Mouse (Mus musculus) effector memory CD4-positive, alpha-beta T cell, adult 7 months (primary cell): ENCODE data around the gene Olfr461. TPM values are rescaled to one million over a fixed set of nuclear protein-coding genes. Genes with fewer than 3 reads are reported as not detected.

Source experiments
- polyA plus RNA-seq: library from polyadenylated mRNA; unstranded; fragments of 100-300 nt; shearing (Covaris generic); gene quantifications from one replicate; pipeline ENCODE4 v1.2.1, GENCODE M21; 2017

Olfr461 gene
- not detected for polyA plus RNA-seq

GRCm38 (mm10) chr6:40554950-40555349, at the start of gene Olfr461:
Olfr461 (minus strand) TSS chr6:40555050.

DNA sequence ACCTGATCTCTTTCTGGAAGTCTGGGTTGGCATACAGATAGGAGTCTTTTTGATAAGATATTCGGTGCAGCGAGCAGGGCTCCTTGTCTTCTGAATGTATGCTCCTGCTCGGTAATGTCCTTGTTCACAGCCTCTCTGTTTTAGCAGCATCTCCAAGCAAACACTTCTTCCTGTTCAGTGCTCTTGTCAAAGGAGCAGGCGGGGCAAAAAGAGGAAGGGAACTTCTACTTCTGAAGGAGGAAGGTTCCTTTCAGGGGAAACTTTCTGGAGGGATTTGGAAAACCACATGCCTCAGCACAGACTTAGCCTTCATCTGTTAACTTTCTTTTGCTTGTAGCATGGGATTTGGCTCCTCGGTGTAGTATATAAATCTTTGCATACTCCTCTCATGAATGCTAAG, 30.8 kb upstream of the Olfr461 start, which contains the start of gene Clec5a:
TSS of gene Clec5a (minus strand) at position 177 of the 400 bp plus-strand sequence.

GRCm38 (mm10) chr6:40569187-40569586, 14.3 kb upstream of the Olfr461 start, which contains the start of gene Olfr460:
Olfr460 (plus strand) TSS chr6:40569487.

DNA sequence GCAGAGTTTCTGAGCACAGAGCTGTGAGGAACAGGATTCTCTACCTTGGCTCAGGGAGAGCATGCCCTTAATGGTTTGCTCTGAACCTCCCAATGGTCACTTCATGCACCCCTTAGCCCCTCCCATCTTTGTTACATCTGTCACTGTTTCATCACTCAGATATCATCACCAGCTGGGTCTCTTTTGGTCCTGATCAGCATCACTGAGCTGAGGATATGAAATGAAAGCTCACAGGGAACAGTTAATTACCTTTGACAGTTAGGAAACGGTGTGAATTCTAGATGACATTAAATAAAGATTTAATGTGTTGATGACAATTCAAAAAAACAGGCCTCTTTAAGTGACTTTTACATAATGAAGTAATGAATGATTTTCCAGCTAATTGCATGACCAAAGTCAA, 35.4 kb downstream of the Olfr461 start, which contains the start of gene Prss37:
TSS of gene Prss37 (minus strand) at position 101 of the 400 bp plus-strand sequence.

GRCm38 (mm10) chr6:40493229-40493628, 61.6 kb downstream of the Olfr461 start, which contains the start of gene Tas2r108:
Tas2r108 (plus strand) TSS chr6:40493529.

Other genes with a start within 250 kb of the Olfr461 start
- gene Agk, start 229.9 kb downstream of the Olfr461 start, polyA plus RNA-seq: 37.7 TPM
- gene E330009J07Rik, start 118.9 kb downstream of the Olfr461 start, polyA plus RNA-seq: 20.2 TPM
- not detected for gene Wee2, start 116.0 kb downstream of the Olfr461 start, polyA plus RNA-seq
- gene Ssbp1, start 83.7 kb downstream of the Olfr461 start, polyA plus RNA-seq: 68.2 TPM
- not detected for gene Tas2r137, start 63.8 kb downstream of the Olfr461 start, polyA plus RNA-seq
- not detected for gene Tas2r108, start 61.5 kb downstream of the Olfr461 start, polyA plus RNA-seq
- gene Prss37, start 35.5 kb downstream of the Olfr461 start, polyA plus RNA-seq: not detected
- gene Olfr460, start 14.4 kb upstream of the Olfr461 start, polyA plus RNA-seq: 0.29 TPM
- not detected for gene Clec5a, start 30.8 kb upstream of the Olfr461 start, polyA plus RNA-seq
- not detected for gene Tas2r138, start 58.3 kb upstream of the Olfr461 start, polyA plus RNA-seq
- 0.10 TPM for gene Mgam, start 73.8 kb upstream of the Olfr461 start, polyA plus RNA-seq